Mouse (Mus musculus) activated CD4-positive, CD25-positive, alpha-beta regulatory T cell, adult 9 weeks (primary cell): Measurements from ENCODE around the gene Evpl. TPM values are rescaled to one million over a fixed set of nuclear protein-coding genes. Genes with fewer than 3 reads are reported as not detected.

Experiments
- polyA plus RNA-seq: library from polyadenylated mRNA; unstranded; fragments of 100-300 nt; shearing (Covaris generic); gene quantifications from one replicate; pipeline ENCODE4 v1.2.1, GENCODE M21; 2017

Evpl gene
- polyA plus RNA-seq, result 0.09 TPM

GRCm38 (mm10) chr11:116237742-116238395, at the start of gene Evpl:
Gene Evpl (minus strand): TSS chr11:116238077.

GRCm38 (mm10) chr11:116280751-116281663, 43.1 kb upstream of the Evpl start, which contains the start of gene Galr2:
Gene Galr2 (plus strand): TSS chr11:116280939.

GRCm38 (mm10) chr11:116274045-116274666, 36.3 kb upstream of the Evpl start, which contains the start of gene Srp68:
Gene Srp68 (minus strand): TSS chr11:116274217.

DNA sequence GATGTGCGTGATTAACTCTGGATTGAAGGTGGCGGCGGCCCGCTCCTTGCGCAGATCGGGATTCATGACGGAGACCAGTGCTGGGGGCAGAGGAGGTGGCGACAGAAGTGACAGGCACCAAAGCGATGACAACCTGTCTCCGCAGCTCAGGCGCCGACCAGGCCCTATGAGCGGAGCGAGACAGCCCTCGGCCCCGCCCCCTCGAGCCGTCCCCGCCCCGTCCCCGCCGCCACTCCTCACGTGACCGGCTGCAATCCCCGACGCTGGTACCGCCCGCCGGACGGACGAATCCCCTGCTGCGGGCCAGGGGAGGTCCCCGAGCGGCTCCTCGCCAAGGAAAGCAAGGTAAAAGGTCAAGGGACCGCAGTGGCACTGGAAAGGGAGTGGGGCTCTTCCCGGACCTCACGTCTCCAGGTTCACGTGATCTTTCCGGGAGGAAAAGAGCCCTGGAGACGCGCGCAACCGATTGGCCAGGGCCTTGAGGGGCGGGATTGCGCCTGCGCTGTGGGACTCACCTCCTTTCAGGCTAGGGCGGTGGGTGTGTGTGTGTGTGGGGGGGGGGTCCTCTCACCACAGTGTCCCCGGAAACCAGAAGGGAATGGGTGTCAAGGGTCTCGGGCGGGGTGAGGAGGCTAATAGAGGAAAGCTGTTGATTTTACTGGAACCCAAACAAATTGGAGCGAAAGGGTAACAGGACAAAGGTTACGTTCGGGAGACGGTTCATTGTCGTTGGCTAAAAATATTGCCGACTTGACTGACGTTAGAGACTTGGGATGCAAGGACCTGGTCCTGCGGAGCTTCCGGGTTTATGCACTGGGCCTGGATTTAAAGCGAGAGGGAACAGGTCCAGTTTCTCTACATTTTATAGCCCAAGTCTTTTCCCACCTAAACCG, 39.0 kb downstream of the Evpl start, which contains the start of the genes Ten1 and Acox1:
TSS of gene Ten1 (plus strand) at position 217 of the 893 bp plus-strand sequence.
TSS of gene Acox1 (minus strand) at position 407 of the 893 bp plus-strand sequence.

Other genes with a start within 250 kb of the Evpl start
- gene Galk1, start 225.4 kb downstream of the Evpl start, polyA plus RNA-seq, result 40.6 TPM
- 1,124 TPM for gene H3f3b, start 210.1 kb downstream of the Evpl start, polyA plus RNA-seq
- gene Unk, start 207.8 kb downstream of the Evpl start, polyA plus RNA-seq, result 41.6 TPM
- 205 TPM for gene Unc13d, start 160.1 kb downstream of the Evpl start, polyA plus RNA-seq
- gene Wbp2, start 151.1 kb downstream of the Evpl start, polyA plus RNA-seq, result 192 TPM
- gene Trim47, start 110.9 kb downstream of the Evpl start, polyA plus RNA-seq, result 0.44 TPM
- 10.2 TPM for gene Trim65, start 106.9 kb downstream of the Evpl start, polyA plus RNA-seq
- 65.8 TPM for gene Mrpl38, start 99.2 kb downstream of the Evpl start, polyA plus RNA-seq
- gene Fbf1, start 69.9 kb downstream of the Evpl start, polyA plus RNA-seq, result 10.8 TPM
- 65.7 TPM for gene Ten1, start 39.2 kb downstream of the Evpl start, polyA plus RNA-seq
- 21.0 TPM for gene Acox1, start 39.0 kb downstream of the Evpl start, polyA plus RNA-seq
- 81.5 TPM for gene Srp68, start 36.1 kb upstream of the Evpl start, polyA plus RNA-seq
- gene Galr2, start 42.9 kb upstream of the Evpl start, polyA plus RNA-seq, result not detected
- gene Exoc7, start 69.2 kb upstream of the Evpl start, polyA plus RNA-seq, result 89.2 TPM
- not detected for gene Foxj1, start 97.3 kb upstream of the Evpl start, polyA plus RNA-seq
- gene Rnf157, start 175.0 kb upstream of the Evpl start, polyA plus RNA-seq, result 3.2 TPM
- 34.7 TPM for gene Ubald2, start 196.0 kb upstream of the Evpl start, polyA plus RNA-seq
- not detected for gene Qrich2, start 228.2 kb upstream of the Evpl start, polyA plus RNA-seq